Mouse (Mus musculus): Measurements from ENCODE around the gene Tgm6. TPM values are rescaled to one million over a fixed set of nuclear protein-coding genes. Genes with fewer than 3 reads are reported as not detected.

Gene Tgm6
- polyA plus RNA-seq (2015; fragmentation: Nextera tagmentation; extraction: Ambion mirVana): 0.05 and 0.15 TPM in 2 replicates

DNA sequence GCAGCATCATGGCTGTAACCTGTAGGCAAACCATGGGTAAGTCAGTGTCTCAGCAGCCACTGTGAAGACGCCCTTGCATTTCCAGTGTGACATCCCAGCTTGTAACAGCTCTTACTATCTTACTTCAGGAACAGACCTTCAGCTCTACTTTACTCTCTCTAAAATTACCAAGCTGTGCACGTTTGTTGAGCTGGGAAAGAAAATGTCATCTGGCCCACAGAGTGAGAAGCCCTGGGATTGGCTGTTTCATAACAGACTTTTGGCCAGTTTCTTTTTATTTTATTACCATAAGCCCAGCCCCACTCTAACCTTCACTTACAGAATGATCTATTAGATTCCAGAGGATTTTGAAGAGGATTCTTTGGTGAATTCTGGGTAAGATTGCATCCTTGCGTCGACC lies at the start of gene Tgm6:
TSS of gene Tgm6 (plus strand) at position 301 of the 400 bp plus-strand sequence.
- Histone ChIP-seq H3K4me2 (replicated peaks) (no peak within 1 kb of the TSS), H3K4me1 (replicated peaks) (0 out of 2 replicates have a peak, but pooled peaks cover 7% of the 10 kb centered on the region), H3K9ac (replicated peaks) (no peak within 1 kb of the TSS), H3K27ac (no peak within 1 kb of the TSS), H3K36me3 (no peaks in the 10 kb centered on the region), H3K4me3 (replicated peaks) (no peak within 1 kb of the TSS), H3K9me3 (no peaks in the 10 kb centered on the region), H3K27me3 (no peaks in the 10 kb centered on the region)
- WGBS: 78% methylated on average over 4 of the region's 4 CpGs
- ATAC-seq: no peak

- Histone ChIP-seq H3K9me3 (no peaks in the 10 kb centered on the region), H3K4me3 (replicated peaks) (no peak overlapping the region), H3K27me3 (no peaks in the 10 kb centered on the region), H3K4me1 (replicated peaks) (no peaks in the 10 kb centered on the region), H3K4me2 (replicated peaks) (no peak overlapping the region), H3K27ac (no peak overlapping the region), H3K36me3 (no peaks in the 10 kb centered on the region), H3K9ac (replicated peaks) (no peak overlapping the region)
- 0 out of 2 replicates have a peak, but pooled peaks have one; percentile 27 for ATAC-seq
- 31% methylated on average over 3 of the region's 3 CpGs for WGBS
These were observed 44.0 kb upstream of the Tgm6 start for GRCm38 (mm10) chr2:130068228-130068627.

GRCm38 (mm10) chr2:130070396-130070795 lies 41.8 kb upstream of the Tgm6 start:
- Histone ChIP-seq H3K36me3 (no peaks in the 10 kb centered on the region), H3K4me2 (replicated peaks) (no peak overlapping the region), H3K4me3 (replicated peaks) (no peak overlapping the region), H3K27ac (no peak overlapping the region), H3K27me3 (no peaks in the 10 kb centered on the region), H3K9me3 (no peaks in the 10 kb centered on the region), H3K9ac (replicated peaks) (no peak overlapping the region), H3K4me1 (replicated peaks) (no peaks in the 10 kb centered on the region)
- 86% methylated on average over 2 of the region's 2 CpGs for WGBS
- no peak for ATAC-seq

- H3K9ac ChIP-seq (replicated peaks): no peak overlapping the region
- H3K4me2 ChIP-seq (replicated peaks): no peak overlapping the region
- no peak overlapping the region for H3K27ac ChIP-seq
- no peaks in the 10 kb centered on the region for H3K27me3 ChIP-seq
- no peak for ATAC-seq
- H3K9me3 ChIP-seq: no peaks in the 10 kb centered on the region
- 0 out of 2 replicates have a peak, but pooled peaks cover 7% of the 10 kb centered on the region for H3K4me1 ChIP-seq (replicated peaks)
- no peaks in the 10 kb centered on the region for H3K36me3 ChIP-seq
- no peak overlapping the region for H3K4me3 ChIP-seq (replicated peaks)
- WGBS: 71% methylated on average over 4 of the region's 4 CpGs
These were observed 588 bp downstream of the Tgm6 start for GRCm38 (mm10) chr2:130112804-130113203.

GRCm38 (mm10) chr2:130113379-130113778 lies 1.2 kb downstream of the Tgm6 start:
- no peak for ATAC-seq
- no peak overlapping the region for H3K9ac ChIP-seq (replicated peaks)
- 29% methylated on average over 3 of the region's 3 CpGs for WGBS

DNA sequence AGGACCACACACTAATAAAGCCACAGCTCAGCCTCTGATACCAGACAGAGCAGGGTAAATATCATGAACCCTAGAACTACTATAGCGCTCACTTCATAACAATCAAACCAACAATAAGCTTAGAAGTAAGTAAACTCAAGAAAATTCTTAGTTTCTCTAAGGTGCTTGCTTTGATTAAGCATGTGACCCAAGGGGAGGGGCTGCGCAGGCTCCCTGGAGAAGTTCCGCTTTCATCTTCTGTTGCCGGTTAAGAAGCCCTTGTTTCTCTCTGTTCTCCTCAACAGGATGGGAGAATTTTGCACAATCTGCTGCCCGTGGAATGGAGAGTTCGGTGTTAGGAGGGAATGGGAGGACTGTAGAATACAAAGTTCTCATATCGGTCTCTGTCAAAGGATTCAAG lies 6.4 kb downstream of the Tgm6 start:
- Histone ChIP-seq H3K4me3 (replicated peaks) (no peak overlapping the region), H3K9me3 (no peaks in the 10 kb centered on the region), H3K9ac (replicated peaks) (no peak overlapping the region), H3K4me2 (replicated peaks) (no peak overlapping the region), H3K27me3 (no peaks in the 10 kb centered on the region), H3K36me3 (no peaks in the 10 kb centered on the region), H3K4me1 (replicated peaks) (0 out of 2 replicates have a peak, but pooled peaks cover 5% of the 10 kb centered on the region), H3K27ac (no peak overlapping the region)
- 70% methylated on average over 7 of the region's 7 CpGs for WGBS
- no peak for ATAC-seq

More at GRCm38 (mm10) chr2:130113379-130113778, 1.2 kb downstream of the Tgm6 start:
- H3K27ac ChIP-seq: no peak overlapping the region
- no peaks in the 10 kb centered on the region for H3K9me3 ChIP-seq
- no peaks in the 10 kb centered on the region for H3K36me3 ChIP-seq
- no peak overlapping the region for H3K4me3 ChIP-seq (replicated peaks)
- H3K4me1 ChIP-seq (replicated peaks): 0 out of 2 replicates have a peak, but pooled peaks cover 7% of the 10 kb centered on the region
- no peaks in the 10 kb centered on the region for H3K27me3 ChIP-seq
- no peak overlapping the region for H3K4me2 ChIP-seq (replicated peaks)

DNA sequence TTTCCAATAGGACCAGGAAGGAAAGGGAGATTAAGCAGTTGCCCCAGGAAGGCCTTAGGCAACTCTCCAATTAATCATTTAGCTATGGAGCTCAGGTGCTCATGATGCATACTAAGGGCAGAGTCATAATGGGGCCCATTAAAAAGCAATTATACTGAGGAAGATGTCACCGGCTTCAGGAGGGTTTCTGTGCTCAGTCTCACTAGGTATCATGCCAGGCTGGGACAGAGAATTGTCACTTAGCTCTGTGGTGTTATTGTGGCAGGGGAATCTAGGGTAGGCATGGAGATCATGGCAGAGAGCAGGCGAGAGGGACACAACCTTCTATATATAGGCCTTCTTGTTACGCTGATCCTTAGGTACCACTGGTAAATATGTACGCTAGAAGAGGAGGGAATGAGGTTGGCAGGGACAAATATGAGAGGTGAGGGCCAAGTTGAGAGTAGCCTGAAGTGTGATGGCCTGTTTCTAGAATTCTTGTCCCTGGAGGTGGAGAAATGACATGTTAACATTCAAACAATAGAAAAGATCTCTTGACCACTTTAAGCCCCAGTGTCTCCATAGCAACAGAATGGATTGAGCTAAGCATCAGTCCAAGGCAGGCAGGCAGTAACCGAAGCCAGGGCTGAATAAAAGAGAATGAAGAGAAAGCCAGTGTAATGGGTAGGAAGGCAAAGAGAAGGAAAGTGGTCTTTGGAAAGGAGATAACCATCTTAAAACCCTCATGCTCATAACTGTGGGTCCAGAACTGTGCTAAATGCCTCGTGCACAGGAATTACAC lies 13.3 kb downstream of the Tgm6 start:
- Histone ChIP-seq H3K4me3 (replicated peaks) (no peak overlapping the region), H3K9me3 (no peaks in the 10 kb centered on the region), H3K9ac (replicated peaks) (no peak overlapping the region), H3K4me2 (replicated peaks) (no peak overlapping the region), H3K27ac (peak overlapping the region; percentile 57), H3K27me3 (no peaks in the 10 kb centered on the region), H3K36me3 (no peaks in the 10 kb centered on the region), H3K4me1 (replicated peaks) (peaks cover 14% of the 10 kb centered on the region)
- ATAC-seq: peak; percentile 84
- WGBS: 49% methylated on average over 6 of the region's 6 CpGs

DNA sequence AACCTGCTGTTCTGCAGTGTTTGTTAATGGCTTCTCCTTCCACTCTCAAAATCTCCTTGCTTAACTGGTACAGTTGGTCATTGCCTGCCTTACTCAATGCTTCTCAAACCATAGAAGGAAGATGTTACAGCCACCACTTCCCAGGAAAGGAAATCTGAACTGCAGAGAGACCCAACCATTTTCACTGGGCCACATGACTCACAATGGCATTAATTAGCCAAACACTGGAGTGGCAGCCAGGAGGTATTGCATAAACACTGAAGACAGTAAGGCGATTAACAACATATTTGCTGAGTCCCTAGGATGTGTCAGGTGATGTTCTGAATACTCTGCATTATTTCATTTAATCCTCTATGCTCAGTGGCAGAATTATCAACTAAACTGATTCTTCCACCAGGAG lies 13.9 kb downstream of the Tgm6 start:
- 0 out of 2 replicates have a peak, but pooled peaks have one; percentile 17 for ATAC-seq
- peak overlapping the region; percentile 57; the same call in 1 of the 2 replicates for H3K27ac ChIP-seq

GRCm38 (mm10) chr2:130129687-130130086 lies 17.5 kb downstream of the Tgm6 start:
- no peak for ATAC-seq
- Histone ChIP-seq H3K27me3 (no peaks in the 10 kb centered on the region), H3K9ac (replicated peaks) (no peak overlapping the region), H3K36me3 (no peaks in the 10 kb centered on the region), H3K4me1 (replicated peaks) (peaks cover 14% of the 10 kb centered on the region), H3K9me3 (no peaks in the 10 kb centered on the region), H3K27ac (no peak overlapping the region), H3K4me2 (replicated peaks) (no peak overlapping the region), H3K4me3 (replicated peaks) (no peak overlapping the region)
- WGBS: 83% methylated on average over 1 of the region's 1 CpGs

More for the DNA sequence above, 13.9 kb downstream of the Tgm6 start:
- Histone ChIP-seq H3K4me1 (replicated peaks) (peaks cover 14% of the 10 kb centered on the region), H3K9ac (replicated peaks) (no peak overlapping the region), H3K36me3 (no peaks in the 10 kb centered on the region), H3K4me3 (replicated peaks) (no peak overlapping the region), H3K9me3 (no peaks in the 10 kb centered on the region), H3K27me3 (no peaks in the 10 kb centered on the region), H3K4me2 (replicated peaks) (no peak overlapping the region)
- WGBS: 77% methylated on average over 1 of the region's 1 CpGs

DNA sequence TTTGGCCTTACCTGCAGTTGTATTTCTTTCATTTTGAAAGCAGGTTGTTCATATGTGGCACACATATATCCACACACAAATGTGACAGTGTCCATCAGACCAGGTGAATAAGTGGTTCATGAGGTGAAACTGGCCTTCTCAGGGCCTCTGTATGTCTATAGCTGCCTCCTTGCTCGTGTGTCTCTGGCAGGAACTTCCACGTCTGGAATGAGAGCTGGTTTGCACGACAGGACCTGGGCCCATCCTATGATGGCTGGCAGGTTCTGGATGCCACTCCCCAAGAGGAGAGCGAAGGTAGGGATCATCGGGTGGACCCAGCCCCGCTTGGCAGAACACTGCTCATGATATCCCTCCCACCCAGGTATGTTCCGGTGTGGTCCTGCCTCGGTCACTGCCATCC lies 30.8 kb downstream of the Tgm6 start:
- H3K9me3 ChIP-seq: no peaks in the 10 kb centered on the region
- WGBS: 91% methylated on average over 8 of the region's 8 CpGs
- H3K36me3 ChIP-seq: no peaks in the 10 kb centered on the region
- no peaks in the 10 kb centered on the region for H3K27me3 ChIP-seq
- no peaks in the 10 kb centered on the region for H3K4me1 ChIP-seq (replicated peaks)
- no peak overlapping the region for H3K4me3 ChIP-seq (replicated peaks)
- H3K4me2 ChIP-seq (replicated peaks): no peak overlapping the region
- H3K27ac ChIP-seq: no peak overlapping the region
- ATAC-seq: no peak
- no peak overlapping the region for H3K9ac ChIP-seq (replicated peaks)

DNA sequence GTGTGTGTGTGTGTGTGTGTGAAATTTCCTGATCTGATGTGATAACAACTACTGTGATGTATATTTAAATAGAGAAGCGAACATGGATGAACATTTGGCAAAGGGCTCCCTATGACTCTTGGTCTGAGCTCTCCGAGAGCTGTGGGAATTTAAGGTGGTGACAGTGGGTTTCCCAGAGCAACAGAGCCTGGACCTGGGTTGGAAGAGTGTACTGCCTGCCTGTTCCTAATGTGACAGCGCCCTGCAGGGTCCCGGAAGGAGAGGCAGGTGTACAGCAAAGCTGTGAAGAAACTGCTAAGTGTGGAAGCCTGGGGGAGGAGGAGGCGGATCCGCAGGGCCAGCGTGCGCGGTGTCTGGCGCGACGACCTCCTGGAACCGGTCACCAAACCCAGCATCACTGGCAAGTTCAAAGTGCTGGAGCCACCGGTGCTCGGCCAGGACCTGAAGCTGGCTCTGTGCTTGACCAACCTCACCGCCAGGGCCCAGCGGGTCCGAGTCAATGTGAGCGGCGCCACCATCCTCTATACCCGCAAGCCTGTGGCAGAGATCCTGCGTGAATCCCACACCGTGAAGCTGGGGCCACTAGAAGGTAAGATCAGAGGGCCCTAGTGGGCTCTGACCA lies 32.6 kb downstream of the Tgm6 start:
- ATAC-seq: no peak

DNA sequence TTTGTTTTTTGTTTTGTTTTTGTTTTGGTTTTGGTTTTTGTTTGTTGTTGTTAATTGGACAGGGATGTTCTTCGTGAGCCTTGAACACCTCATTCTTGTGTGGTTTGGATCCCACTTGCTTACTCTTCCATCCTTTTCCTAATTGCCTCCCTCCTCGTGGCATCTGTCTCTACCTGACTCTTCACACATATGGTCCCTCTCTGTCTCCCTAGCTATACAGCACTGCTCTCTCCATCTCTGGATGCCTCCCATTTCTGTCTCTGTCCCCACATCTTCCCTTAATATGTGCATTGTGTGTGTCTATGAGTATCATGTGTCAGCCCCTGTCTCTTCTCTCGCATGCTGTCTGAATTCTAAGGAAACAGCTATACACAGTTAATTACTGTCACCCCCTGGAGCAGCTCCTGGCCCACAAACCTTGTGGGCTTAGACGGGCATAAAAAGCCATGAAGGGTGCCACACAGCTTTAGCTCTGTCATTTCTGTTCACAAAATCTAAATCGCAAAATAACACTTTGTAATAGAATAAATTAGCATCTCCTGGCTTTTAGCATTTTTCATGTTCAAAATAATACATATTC lies 34.0 kb downstream of the Tgm6 start:
- 72% methylated on average over 5 of the region's 5 CpGs for WGBS
- no peaks in the 10 kb centered on the region for H3K4me1 ChIP-seq (replicated peaks)
- H3K4me2 ChIP-seq (replicated peaks): no peak overlapping the region
- H3K27me3 ChIP-seq: no peaks in the 10 kb centered on the region
- H3K9ac ChIP-seq (replicated peaks): no peak overlapping the region
- no peaks in the 10 kb centered on the region for H3K36me3 ChIP-seq
- H3K27ac ChIP-seq: no peak overlapping the region
- H3K4me3 ChIP-seq (replicated peaks): no peak overlapping the region
- H3K9me3 ChIP-seq: no peaks in the 10 kb centered on the region
- ATAC-seq: no peak

More for the DNA sequence above, 32.6 kb downstream of the Tgm6 start:
- Histone ChIP-seq H3K36me3 (no peaks in the 10 kb centered on the region), H3K27me3 (no peaks in the 10 kb centered on the region), H3K4me2 (replicated peaks) (no peak overlapping the region), H3K27ac (no peak overlapping the region), H3K4me1 (replicated peaks) (no peaks in the 10 kb centered on the region), H3K9me3 (no peaks in the 10 kb centered on the region), H3K4me3 (replicated peaks) (no peak overlapping the region), H3K9ac (replicated peaks) (no peak overlapping the region)
- WGBS: 84% methylated on average over 23 of the region's 23 CpGs

Measured in midbrain, embryonic 13.5 days (tissue).